Mouse (Mus musculus) WW6 (cell line): ENCODE results near the gene Olfr613.
"Not testable (repeated sequence)": the region's sequence is repeated elsewhere in the genome, so short reads cannot be mapped to it uniquely, and the experiment has no call there.

ENCODE experiments used
- DNase-seq: peaks from one replicate; pipeline ENCODE4 v3.0.0-alpha.2; 2013; ENCODE audit warnings: low read depth, low spot score

The Olfr613 gene

DNA sequence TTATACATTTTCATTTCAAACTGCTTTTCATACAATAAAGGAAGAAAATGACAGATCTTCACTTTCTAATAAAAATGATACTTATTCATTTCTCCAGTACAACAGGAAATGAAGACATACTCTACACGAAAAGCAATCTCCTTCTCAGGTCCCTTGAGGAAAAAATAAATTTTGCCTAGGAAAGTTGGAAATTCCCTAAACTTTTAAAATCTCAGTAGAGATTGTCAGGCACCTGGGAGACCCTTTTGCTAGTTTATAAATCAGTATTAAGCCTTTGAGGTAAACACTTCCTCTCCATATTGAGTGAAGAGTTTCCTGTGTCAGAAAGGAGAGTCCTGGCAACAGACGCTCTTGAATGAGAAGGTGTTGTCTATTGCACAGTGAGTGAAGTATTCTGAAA lies at the start of gene Olfr613:
TSS of gene Olfr613 (plus strand) at position 301 of the 400 bp plus-strand sequence.
- DNase-seq, result no peak

DNA sequence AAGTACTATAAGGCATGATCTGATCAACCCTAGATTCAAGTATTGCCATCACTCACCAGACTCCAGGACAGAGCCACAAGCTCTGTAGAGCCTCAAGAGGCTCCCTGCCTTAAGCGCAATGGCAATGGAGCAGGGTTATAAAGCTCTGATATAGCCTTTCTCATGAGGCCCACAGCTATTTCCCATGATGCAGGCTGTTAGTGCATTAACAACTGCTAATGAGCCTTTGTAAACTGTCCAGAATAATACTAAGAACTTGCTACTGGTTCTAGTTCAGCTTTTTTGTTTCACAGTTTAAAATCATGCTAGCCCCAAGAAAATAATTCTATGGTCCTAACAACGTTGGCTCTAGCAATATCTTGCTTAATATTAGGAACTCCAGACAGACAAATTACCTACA lies 35.9 kb upstream of the Olfr613 start, which contains the start of gene Olfr610:
TSS of gene Olfr610 (minus strand) at position 101 of the 400 bp plus-strand sequence.
- no peak for DNase-seq

DNA sequence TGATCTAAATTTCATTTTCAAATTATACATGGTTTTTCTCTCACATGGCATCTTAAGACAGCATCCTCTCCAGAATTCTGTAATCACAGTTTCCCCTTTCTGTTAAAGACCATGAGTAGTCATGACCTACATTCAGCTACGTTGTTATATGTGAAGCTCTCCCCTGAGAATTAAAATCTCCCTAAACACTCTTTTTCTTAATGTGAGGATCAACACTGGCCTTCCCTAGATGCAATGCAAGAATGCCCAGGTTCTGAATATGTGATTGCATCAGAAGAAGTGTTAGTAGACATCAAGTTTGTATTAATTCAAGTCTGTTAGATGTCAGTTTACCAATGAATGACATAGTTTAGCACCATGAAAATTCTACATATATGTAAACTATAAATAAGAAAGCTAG lies 27.1 kb upstream of the Olfr613 start, which contains the start of gene Olfr611:
TSS of gene Olfr611 (minus strand) at position 101 of the 400 bp plus-strand sequence.
- not testable (repeated sequence) for DNase-seq

DNA sequence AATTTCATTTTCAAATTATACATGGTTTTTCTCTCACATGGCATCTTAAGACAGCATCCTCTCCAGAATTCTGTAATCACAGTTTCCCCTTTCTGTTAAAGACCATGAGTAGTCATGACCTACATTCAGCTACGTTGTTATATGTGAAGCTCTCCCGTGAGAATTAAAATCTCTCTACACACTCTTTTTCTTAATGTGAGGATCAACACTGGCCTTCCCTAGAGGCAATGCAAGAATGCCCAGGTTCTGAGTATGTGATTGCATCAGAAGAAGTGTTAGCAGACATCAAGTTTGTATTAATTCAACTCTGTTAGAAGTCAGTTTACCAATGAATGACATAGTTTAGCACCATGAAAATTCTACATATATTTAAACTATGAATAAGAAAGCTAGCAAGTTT lies 5.3 kb upstream of the Olfr613 start, which contains the start of gene Olfr612:
TSS of gene Olfr612 (minus strand) at position 101 of the 400 bp plus-strand sequence.
- DNase-seq, result not testable (repeated sequence)

DNA sequence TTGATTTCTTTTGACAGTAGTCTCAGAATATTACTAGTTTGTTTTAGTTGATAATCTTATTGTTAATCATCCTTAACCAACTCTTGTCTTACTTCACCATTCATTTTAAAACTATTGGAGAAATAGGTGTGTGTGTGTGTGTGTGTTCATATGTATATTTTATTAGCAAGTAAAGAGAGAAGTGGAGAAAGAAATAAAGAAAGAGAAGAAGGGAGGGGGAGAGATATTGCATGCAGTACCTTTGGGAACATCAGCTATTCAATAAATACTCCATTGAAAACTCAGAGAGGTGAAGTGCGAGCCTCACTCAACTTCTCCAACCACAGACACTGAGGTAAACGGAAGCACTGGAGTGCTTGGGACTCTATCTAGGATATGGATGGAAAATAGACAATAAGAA lies 7.9 kb downstream of the Olfr613 start, which contains the start of gene Olfr615:
TSS of gene Olfr615 (plus strand) at position 301 of the 400 bp plus-strand sequence.
- no peak for DNase-seq

DNA sequence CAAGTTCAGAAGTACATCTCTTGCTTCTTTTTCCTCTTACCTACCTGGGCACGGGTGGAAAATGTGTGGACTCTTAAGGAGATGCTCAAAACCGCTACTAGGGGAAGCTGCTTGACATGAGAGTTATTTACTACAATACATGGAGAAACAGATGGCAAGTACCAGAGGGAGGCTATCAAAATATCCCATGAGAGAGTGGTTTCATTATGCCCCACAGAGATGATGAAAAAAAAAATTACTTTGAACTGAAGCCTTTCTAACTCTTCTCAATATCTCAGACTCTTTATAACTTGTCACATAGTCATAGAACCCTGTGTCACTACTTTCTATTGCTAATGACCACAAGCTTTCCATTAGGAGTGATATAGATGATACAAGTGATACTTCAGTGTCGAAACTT lies 21.2 kb downstream of the Olfr613 start, which contains the start of gene Olfr616:
TSS of gene Olfr616 (minus strand) at position 101 of the 400 bp plus-strand sequence.
- no peak for DNase-seq

DNA sequence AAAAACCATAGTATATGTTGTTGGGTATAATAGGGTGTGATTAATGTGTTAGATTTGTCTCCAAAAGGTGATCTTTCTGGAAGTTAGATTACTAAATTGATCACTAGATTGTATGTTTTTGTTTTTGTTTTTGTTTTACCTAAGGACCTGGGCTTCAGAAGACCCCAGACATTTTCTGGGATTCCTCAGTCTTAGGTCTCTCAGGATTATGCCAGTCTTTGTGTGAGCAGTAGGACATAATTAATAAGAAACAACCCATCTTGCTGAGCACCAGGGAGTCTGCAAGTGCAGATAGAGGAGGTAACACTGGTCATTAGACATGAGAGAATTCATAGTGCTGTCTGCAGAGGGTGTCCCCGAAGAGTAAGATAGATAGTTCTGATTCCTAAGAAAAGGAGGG lies 24.9 kb downstream of the Olfr613 start, which contains the start of gene Olfr617:
TSS of gene Olfr617 (plus strand) at position 301 of the 400 bp plus-strand sequence.
- DNase-seq, result no peak

DNA sequence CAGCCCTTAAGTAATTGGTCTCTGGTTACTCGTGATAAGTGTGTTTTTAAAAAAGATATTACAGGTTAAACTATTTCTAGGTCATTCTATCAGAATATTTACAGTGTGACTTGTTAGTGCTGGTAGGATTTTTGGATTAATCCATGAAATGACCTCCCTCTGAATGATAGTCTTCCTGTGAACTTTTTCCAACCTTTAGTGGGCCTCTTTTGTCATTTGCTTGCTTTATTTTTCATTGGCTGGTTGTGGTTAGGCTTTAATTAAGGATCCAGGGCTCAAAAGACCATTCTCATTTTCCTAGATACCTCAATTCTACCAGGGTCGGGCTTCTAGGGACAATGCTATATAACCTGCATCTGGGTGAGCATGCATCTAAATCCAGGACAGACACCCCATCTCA lies 41.9 kb downstream of the Olfr613 start, which contains the start of gene Olfr618:
TSS of gene Olfr618 (plus strand) at position 301 of the 400 bp plus-strand sequence.
- DNase-seq, result no peak

DNA sequence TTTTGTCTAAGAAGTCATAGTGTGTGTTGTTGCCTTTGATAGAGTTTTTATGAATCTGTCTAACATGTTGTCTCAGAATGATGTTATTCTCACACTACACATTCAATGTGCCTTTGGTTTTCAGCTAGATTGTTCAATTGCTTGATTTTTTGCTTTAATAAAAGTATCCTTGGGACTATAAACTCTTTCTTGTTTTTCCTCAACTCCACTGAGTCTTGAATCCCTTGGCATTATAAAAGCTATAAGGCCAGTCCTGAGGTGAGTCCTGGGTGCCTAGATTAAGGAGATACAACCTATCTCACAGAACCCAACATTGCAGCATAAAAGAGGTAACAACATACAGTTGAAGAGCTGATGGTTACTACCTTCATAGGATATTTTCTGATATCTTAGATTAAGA lies 52.4 kb downstream of the Olfr613 start, which contains the start of gene Olfr619:
TSS of gene Olfr619 (plus strand) at position 301 of the 400 bp plus-strand sequence.
- DNase-seq, result no peak
